Mouse (Mus musculus) spleen, postnatal 14 days (tissue): ENCODE data around the gene Cfap161.

ENCODE experiments used
- DNase-seq, 2 experiments: peaks; one replicate each; pipeline ENCODE4 v3.0.0; 2021 to 2022; ENCODE audit warnings: low spot score in 2 of 2

Gene Cfap161

GRCm38 (mm10) chr7:83794705-83795104, at the start of gene Cfap161:
Cfap161 (minus strand) TSS chr7:83794880.
- DNase-seq: no peak

DNA sequence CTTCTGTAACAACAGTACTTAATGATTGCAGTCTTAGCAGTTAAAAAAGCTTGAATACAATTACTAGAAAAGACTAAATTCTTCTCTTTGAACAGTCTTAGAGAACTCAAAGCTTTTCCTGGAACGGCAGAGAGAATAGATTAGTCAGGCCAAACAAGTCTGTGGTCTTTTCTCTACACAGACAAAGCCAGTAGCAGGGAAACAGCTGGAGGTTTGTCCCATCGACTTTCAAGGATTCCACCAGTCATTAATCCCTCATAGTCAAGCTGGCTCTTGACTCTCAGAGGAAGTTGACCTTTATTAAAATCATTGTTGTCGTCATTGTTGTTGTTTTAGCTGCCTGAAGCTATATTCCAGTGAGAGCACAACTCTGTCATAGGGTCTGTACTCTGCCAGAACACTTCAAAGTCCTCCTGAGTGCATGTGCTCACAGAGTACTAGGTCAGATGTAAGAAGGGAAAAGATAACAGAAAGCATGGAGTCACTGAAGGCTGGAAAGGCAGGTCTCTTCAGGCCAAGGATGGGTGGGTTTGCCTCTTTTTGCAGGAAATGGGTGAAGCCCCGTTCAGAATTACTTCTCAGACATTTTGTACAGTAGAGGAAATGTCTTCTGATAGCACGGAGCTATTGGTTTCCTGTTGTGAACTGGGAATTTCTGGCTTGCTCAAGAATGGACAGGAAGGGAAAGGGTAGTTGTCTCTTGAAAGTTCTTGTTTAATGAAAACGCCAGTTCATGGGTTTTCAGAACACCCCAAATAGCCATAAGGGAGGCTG, 48.0 kb upstream of the Cfap161 start:
- DNase-seq: no peak

GRCm38 (mm10) chr7:83840076-83840475, 45.4 kb upstream of the Cfap161 start:
- no peak for DNase-seq

DNA sequence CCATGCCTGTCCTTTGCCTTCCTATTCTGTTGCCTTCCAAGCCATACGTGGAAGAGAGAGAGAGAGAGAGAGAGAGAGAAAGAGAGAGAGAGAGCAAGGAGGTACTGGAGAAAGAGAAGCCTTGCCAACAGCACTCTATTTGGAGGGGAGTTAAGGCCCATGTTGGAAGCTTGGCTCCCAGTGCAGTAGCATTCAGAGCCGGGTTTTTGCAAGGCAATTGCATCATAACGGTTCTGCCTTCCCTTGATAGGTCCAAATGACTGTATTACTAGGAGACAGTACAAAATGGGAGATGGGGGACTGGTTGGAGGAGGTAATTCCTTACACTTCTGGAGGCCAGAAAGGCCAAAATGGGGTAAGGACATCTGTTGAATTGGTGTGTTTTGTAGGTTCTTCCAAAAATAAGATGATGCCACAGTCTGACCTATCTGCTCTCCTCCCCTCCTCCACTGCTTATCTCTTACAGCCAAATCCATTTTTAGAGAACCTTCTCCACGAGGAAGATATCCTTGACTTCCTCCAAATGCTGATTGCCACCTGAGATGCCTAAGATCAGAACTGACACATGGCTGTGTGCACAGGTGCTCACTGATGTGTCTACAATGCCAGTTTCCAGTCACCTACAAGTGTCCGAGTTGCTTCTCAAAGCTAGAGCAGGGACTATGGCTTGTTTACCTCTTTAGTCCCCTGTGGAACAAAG, 44.0 kb upstream of the Cfap161 start:
- no peak for DNase-seq

DNA sequence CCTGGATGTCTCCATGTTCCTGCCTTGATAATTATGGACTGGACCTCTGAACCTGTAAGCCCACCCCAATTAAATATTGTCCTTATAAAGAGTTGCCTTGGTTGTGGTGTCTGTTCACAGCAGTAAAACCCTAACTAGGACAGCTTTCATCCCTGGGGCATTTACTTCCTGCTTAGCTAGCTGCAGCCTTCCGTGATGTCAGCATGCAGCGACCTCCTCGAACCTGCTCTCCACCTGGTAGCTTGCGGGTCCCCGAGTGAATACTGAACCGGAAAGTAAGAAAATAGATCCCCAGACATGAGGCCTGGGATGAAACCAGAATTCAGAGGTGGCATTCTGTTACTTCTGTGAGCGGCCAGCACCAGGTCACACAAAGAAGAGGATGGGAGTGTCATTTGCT, 34.7 kb upstream of the Cfap161 start:
- DNase-seq: no peak

GRCm38 (mm10) chr7:83827402-83828076, 32.9 kb upstream of the Cfap161 start:
- no peak for DNase-seq

DNA sequence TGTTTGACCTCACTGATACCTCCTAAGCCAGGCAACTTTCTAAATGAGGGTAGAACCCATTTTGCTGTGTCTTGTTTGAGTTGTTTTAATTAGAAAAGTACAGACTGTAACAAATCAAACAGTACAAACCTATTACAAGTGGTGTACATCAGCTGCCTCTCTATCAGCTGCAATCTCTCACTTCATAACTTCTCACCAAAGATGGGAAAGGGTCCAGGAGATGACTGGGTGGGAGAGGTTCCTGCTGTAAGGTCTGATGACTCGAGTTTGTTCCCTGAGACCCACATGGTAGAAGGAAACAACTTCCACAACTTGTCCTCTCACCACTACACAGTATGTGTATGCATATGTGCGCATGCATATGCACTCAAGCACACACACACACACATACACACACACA, 32.1 kb upstream of the Cfap161 start:
- DNase-seq: no peak

DNA sequence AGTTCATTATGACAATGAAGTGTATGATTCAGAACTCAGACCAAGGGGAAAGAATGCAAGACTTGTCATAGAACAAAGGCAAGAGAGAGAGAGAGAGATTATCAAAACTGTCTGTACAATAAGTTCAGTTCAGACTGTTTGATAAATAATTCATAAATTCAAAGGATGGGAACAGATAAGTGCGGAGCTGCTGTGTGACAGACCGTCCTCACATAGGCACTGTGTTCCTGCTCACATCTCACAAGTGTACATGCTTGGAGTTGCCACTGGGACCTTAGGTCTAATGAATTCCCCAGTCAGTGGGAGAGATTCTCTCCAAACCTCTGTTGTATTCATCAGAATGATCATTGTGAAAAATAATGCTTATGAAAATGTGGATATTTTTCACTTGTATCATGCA, 27.3 kb upstream of the Cfap161 start:
- DNase-seq: no peak

DNA sequence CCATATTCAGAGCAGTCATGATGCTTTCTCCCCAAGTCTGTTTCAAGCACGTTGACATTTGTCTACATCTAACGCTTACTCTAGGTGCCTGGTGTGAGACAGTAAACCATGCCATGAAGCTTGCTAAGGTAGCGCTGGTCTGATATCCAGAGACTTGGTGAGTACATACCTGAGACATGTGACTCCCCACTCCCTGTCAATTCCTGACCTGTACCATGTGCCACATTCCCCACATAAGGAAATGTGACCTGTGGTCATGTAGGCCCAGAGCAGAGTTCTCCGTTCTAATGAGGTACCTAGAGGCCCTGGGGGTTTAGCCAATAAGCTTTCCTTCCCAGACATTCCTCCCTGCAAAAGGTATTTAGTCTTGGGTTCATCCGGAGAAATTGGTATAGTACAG, 22.2 kb upstream of the Cfap161 start:
- DNase-seq: no peak

DNA sequence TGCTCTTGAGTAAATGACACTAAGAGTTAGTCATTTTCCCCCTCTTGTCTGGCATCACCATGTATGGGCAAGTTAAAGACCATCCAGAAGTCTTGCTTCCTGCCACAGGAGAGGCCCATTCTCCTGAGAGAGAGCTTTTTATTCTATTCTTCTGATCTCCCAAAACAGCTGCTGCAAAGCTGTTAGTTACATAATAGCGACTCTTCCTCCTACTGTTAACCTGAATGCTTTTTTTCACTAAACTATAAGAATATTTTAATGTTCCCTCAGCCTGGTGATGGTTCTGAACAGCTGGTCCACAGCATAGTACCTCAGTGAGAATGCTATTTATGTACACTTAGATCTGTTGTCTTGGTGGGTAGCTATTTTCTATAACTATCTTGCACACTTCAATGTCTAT, 21.0 kb upstream of the Cfap161 start:
- DNase-seq: no peak

- no peak for DNase-seq
Measured at GRCm38 (mm10) chr7:83813993-83814392, 19.3 kb upstream of the Cfap161 start.

DNA sequence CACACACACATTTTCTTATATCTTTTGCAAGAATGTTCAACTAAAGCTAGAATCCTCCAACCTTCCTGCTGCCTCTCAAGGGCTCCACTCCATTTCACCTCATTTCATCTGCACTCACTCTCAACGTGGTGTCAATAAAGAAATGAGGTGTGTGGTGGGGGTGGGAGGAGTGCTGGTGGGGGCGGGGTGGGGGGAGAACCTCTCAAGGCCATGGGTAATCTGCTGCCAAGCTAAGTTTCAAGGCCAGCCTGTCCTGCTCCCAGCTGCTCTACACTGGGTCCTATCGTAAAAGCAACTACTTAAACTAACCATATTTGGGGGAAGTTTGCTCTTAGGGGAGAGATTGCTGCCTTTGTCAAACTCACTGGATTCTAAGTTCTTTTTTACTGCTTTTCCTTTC, 18.8 kb upstream of the Cfap161 start:
- DNase-seq: no peak

DNA sequence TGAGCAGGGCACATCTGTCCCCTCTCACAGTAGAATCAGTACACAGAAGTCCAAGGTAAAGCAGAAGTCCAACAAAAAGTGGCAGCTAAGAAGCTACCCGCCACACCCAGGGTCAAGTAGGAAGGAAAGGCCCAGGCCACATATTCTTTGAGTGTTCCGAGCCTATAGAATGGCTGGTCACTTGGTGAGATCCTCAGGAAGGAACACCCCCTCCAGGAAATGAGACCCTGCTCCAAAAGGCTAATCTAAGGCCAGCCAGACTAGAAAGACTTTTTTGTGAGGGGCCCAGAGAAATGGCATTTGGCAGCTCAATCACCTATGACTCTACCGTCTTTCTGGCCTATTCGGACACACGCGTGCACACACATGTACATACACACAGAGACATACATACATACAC, 18.3 kb upstream of the Cfap161 start:
- DNase-seq: no peak

- DNase-seq: no peak
Measured at GRCm38 (mm10) chr7:83812581-83812980, 17.9 kb upstream of the Cfap161 start.

GRCm38 (mm10) chr7:83811916-83812315, 17.2 kb upstream of the Cfap161 start:
- DNase-seq: no peak

GRCm38 (mm10) chr7:83811461-83811860, 16.8 kb upstream of the Cfap161 start:
- DNase-seq: no peak

DNA sequence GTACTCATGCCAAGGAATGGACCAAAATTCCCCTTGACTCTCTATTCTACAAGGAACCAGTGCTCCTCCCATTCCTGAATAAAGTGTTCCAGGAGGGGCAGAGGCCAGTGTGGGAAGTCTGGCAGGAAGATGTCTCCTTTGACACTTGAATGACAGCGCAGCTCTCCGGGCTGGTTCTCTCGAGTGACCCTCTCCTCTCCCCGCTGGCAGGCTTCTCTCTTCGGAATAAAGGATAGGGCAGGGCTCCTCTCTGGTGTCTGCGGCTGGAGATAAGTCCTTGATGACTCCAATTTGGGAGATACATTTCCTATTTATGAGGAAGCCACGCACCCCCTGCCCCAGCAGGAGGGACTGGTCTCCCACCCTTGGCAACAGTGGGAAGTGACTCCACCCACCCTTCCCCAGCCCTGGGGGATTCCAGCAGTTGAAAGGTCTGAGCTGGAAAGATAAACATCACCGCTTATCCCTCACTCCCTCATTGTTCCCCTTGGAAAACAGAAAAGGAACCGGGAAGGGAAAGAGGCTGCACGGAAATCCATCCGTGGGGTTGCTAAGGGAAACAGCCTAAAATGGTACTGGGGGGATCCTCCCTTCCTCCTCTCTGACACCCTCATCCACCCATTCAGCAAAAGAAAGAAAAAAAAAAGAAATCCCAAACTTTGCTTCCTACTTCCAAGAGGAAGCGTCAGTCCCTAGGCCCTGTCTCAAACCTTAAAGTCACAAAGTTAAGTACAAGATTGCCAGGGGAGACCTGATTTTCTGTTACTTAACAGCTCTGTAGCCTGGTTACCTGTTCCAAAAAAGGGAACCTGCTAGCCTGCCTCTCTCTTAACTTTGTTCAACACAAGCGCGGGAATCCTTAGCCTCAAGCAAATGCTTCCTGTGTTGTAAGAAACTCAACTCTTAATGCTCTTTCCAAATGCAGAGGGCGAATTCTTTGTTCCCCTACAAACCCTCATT, 15.7 kb upstream of the Cfap161 start:
- DNase-seq: no peak

DNA sequence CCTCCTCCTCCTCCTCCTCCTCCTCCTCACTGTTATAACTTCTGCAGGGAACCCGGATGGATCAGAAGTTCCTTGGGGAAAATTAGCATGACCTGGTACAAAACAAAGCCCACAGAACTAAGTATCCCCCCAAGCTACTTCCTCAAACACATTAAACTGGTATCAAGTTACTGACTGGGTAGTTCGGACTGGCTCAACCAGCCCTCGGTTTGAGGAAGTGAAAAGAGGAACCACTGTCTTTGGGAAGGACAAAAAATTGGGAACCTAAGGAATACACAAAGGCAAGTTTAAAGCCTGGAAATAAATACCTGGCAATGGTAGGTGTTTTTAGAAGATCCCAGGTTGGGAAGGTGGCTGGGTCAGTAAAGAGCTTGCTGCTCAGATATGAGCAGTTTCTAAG, 15.0 kb upstream of the Cfap161 start:
- no peak for DNase-seq

DNA sequence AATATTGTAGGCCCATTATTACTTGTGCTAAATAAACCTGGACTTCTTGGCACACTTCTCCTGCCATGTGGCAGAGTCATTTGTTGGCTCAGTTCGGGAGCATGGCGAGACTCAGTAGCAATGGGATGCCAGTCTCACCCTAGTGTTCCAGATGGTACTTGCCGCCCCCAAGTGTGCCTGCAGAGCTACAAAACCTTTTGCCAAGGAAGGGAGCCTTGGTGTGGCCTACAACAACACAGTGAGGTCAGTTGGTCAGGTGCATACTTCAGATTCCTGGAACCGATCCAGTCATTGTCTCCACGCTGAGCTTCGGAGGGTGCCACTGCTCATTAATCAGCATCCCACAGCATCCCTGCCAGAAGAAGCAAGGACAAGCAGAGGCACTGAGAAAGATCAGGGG, 14.4 kb upstream of the Cfap161 start:
- no peak for DNase-seq

DNA sequence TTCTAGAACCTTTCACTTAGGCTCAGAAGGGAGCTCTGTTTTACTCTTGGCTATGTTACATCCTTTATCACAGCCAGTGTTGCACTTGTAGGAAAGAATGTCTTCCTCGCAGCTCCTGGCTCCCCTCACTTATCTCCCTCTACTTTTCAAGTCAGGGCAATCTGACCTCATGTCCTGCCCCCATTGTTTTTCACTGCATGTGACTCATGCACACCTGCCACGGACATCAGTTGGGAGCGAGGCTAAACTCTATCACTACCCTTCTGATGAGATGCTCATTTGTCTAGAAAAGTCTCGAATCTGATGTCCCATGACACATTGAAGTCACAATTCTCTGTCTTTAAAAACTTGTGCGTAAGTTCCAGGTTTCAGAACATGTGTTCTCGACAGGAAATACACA, 12.3 kb upstream of the Cfap161 start:
- DNase-seq: no peak

DNA sequence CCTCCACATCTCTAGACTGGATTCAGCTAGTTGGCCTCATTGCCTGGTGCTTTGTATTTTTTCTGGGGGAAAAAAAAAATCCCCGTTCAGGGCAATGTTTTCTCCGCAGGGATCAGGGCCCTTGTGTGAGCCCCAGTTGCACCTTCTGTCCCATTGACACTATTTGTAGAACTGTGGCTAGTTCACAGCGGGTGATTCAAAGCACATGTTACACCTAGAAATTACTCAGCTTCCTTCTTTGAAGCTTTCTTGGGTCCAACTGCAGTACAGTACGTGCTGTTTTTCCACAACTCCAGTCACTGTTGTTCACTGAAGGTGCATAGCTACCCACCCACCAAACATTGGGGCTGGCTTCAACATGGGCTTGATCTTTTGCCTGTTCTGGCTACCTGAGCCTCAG, 9.1 kb upstream of the Cfap161 start:
- DNase-seq: no peak

DNA sequence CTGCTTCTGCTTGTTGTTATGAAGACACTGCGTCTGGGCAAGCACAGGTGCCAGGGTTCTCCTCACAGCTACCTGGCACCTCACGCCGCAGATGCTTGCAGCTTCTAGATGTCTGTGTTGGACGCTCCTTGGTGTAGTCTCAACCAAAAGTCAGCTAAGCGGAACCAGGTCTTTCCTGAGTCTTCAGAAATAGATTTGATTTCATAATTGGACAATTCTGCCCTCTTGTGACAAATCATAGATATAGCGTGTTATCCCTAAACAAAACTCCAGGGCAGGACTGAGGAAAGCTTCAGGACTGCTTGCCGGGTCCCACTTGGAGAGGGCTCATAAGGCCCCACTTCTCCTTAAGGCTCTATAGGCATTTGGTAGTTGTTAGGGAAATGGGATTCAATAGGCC, 7.8 kb upstream of the Cfap161 start:
- DNase-seq: no peak
